In genomic region chr14:120344641-120345040, GRCm38 (mm10) we compare ENCODE assay signal across 21 mouse cellular contexts.
A peak's percentile ranks its signal among the peaks of the same experiment; 100 is the strongest.
DNase-seq lines count a peak whose midpoint lies in the region; ATAC-seq and TF ChIP-seq lines count a peak whose summit lies in the region.
"Had no signal": no experiment of that assay in that cellular context is flagged by ENCODE, and none has a peak within 500 bp of the region (broad histone marks: within the 10 kb centered on the region; RNA-seq: fewer than 3 reads in every experiment).

No protein-coding gene starts in this region.

- H3K36me3 ChIP-seq in midbrain, embryonic 11.5 days (ENCODE audit: control insufficient read depth, insufficient read depth, low read length) = no peaks in the 10 kb centered on the region
- H3K36me3 ChIP-seq in midbrain, embryonic 15.5 days (replicated peaks) = no peaks in the 10 kb centered on the region

- DNase-seq in gastrocnemius, adult 2 months = no peak
- DNase-seq in gastrocnemius, adult 8-10 months (ENCODE audit: low spot score in 2 of 2) = no peak
- peak; percentile 84 for DNase-seq in heart, adult 11 months
- DNase-seq in heart, adult 8-10 months (ENCODE audit: low spot score) = no peak
- peak; percentile 66 for DNase-seq in midbrain, embryonic 11.5 days (ENCODE audit: low spot score, missing footprints)
- DNase-seq: adrenal gland, adult 2 months; adrenal gland, adult 8-10 months; adrenal gland, postnatal 10 days; adrenal gland, postnatal 14 days; adrenal gland, postnatal 25 days; adrenal gland, postnatal 36 days; B cell, adult 2 months; cerebellum, adult 11 months; cerebellum, adult 11-12 months; cerebellum, adult 18-20 months had no signal

- H3K9me3 ChIP-seq in midbrain, embryonic 11.5 days (ENCODE audit: control insufficient read depth, low read length) = peaks cover 5% of the 10 kb centered on the region
- H3K9me3 ChIP-seq in midbrain, embryonic 15.5 days = no peaks in the 10 kb centered on the region
- H3K9me3 ChIP-seq: G1E had no signal

- H3K9ac ChIP-seq in midbrain, embryonic 11.5 days (ENCODE audit: low read length) = no peak overlapping the region
- no peak overlapping the region for H3K9ac ChIP-seq in midbrain, embryonic 15.5 days

- ATAC-seq in midbrain, embryonic 11.5 days (ENCODE audit: low FRiP score) = no peak
- no peak for ATAC-seq in midbrain, embryonic 15.5 days (replicated peaks)
- ATAC-seq: activated CD4-positive, CD25-positive, alpha-beta regulatory T cell, adult 4 months; CD4-positive, CD25-positive, alpha-beta regulatory T cell, adult 4 months; Patski had no signal

- WGBS in midbrain, embryonic 11.5 days = 93% methylated on average over 4 of the region's 4 CpGs
- 91% methylated on average over 4 of the region's 4 CpGs for WGBS in midbrain, embryonic 15.5 days

- intact Hi-C loops in gastrocnemius, adult 2 months (cut with DNase I) = no loop called here

- H3K4me3 ChIP-seq in gastrocnemius, adult 2 months = no peak overlapping the region
- H3K4me3 ChIP-seq in midbrain, embryonic 11.5 days (ENCODE audit: low read depth, low read length) = no peak overlapping the region
- no peak overlapping the region for H3K4me3 ChIP-seq in midbrain, embryonic 15.5 days

- H3K4me1 ChIP-seq in midbrain, embryonic 11.5 days (ENCODE audit: control insufficient read depth, insufficient read depth, low read length) = no peaks in the 10 kb centered on the region
- H3K4me1 ChIP-seq in midbrain, embryonic 15.5 days = no peaks in the 10 kb centered on the region

- H3K4me2 ChIP-seq in midbrain, embryonic 11.5 days = no peak overlapping the region
- no peak overlapping the region for H3K4me2 ChIP-seq in midbrain, embryonic 15.5 days

- 0 out of 2 replicates have a peak overlapping the region, but pooled peaks have one; percentile 28 for H3K27ac ChIP-seq in gastrocnemius, adult 2 months
- no peak overlapping the region for H3K27ac ChIP-seq in midbrain, embryonic 11.5 days (ENCODE audit: low read depth, low read length)
- no peak overlapping the region for H3K27ac ChIP-seq in midbrain, embryonic 15.5 days

- no peak for TF ChIP-seq CTCF in gastrocnemius, adult 2 months (IDR thresholded peaks at IDR 0.05)

- H3K27me3 ChIP-seq in midbrain, embryonic 11.5 days (ENCODE audit: control insufficient read depth, insufficient read depth, low read length) = no peaks in the 10 kb centered on the region
- no peaks in the 10 kb centered on the region for H3K27me3 ChIP-seq in midbrain, embryonic 15.5 days (replicated peaks)
- H3K27me3 ChIP-seq: CH12.LX, Patski had no signal

Comparison
In these comparisons a context has a peak if more than half of its experiments do, and no peak if none do; other contexts are left out.
1. DNase-seq: peak in heart, adult 11 months (single experiment) and midbrain, embryonic 11.5 days (single experiment); none in gastrocnemius, adult 2 months (single experiment), gastrocnemius, adult 8-10 months (0 of 2) and heart, adult 8-10 months (single experiment).